Mouse (Mus musculus): ENCODE data around the gene Inpp1. TPM values are rescaled to one million over a fixed set of nuclear protein-coding genes. Genes with fewer than 3 reads are reported as not detected.

Gene Inpp1
- polyA plus RNA-seq, 1 experiment from 2014 or later = 18.3 TPM

- H3K4me1 ChIP-seq = peaks cover 13% of the 10 kb centered on the region
- no peaks in the 10 kb centered on the region for H3K36me3 ChIP-seq (ENCODE audit: poor library complexity, severe bottlenecking)
- H3K4me3 ChIP-seq = peak overlapping the region; percentile 57
- WGBS = 63% methylated on average over 13 of the region's 13 CpGs
- peak overlapping the region; percentile 76 for H3K4me2 ChIP-seq
- H3K27me3 ChIP-seq = no peaks in the 10 kb centered on the region
- peak overlapping the region; percentile 84 for H3K9ac ChIP-seq
- no peaks in the 10 kb centered on the region for H3K9me3 ChIP-seq (replicated peaks)
- ATAC-seq = peak; percentile 25
- no peak overlapping the region for H3K27ac ChIP-seq
Observed at GRCm38 (mm10) chr1:52816232-52816891, 1.1 kb downstream of the Inpp1 start.

- Histone ChIP-seq H3K9ac (no peak overlapping the region), H3K9me3 (replicated peaks) (no peaks in the 10 kb centered on the region), H3K27ac (no peak overlapping the region), H3K4me3 (no peak overlapping the region), H3K4me1 (no peaks in the 10 kb centered on the region), H3K27me3 (no peaks in the 10 kb centered on the region), H3K4me2 (no peak overlapping the region), H3K36me3 (ENCODE audit: poor library complexity, severe bottlenecking) (no peaks in the 10 kb centered on the region)
- no peak for ATAC-seq
- WGBS = 91% methylated on average over 6 of the region's 6 CpGs
Observed at GRCm38 (mm10) chr1:52808456-52808855, 9.0 kb downstream of the Inpp1 start.

- ATAC-seq = no peak
- WGBS = 100% methylated on average over 1 of the region's 1 CpGs
- H3K36me3 ChIP-seq (ENCODE audit: poor library complexity, severe bottlenecking) = no peaks in the 10 kb centered on the region
Observed at GRCm38 (mm10) chr1:52805041-52805440, 12.4 kb downstream of the Inpp1 start.

GRCm38 (mm10) chr1:52802406-52802975 is 15.0 kb downstream of the Inpp1 start:
- H3K9me3 ChIP-seq (replicated peaks) = no peaks in the 10 kb centered on the region
- no peak overlapping the region for H3K4me3 ChIP-seq
- 0 out of 2 replicates have a peak, but pooled peaks cover 3% of the 10 kb centered on the region for H3K4me1 ChIP-seq
- no peaks in the 10 kb centered on the region for H3K27me3 ChIP-seq
- WGBS = 87% methylated on average over 5 of the region's 5 CpGs
- no peak overlapping the region for H3K27ac ChIP-seq
- no peak for ATAC-seq
- H3K9ac ChIP-seq = no peak overlapping the region
- H3K36me3 ChIP-seq (ENCODE audit: poor library complexity, severe bottlenecking) = no peaks in the 10 kb centered on the region
- H3K4me2 ChIP-seq = no peak overlapping the region

More at GRCm38 (mm10) chr1:52805041-52805440, 12.4 kb downstream of the Inpp1 start:
- H3K4me2 ChIP-seq = no peak overlapping the region
- H3K9ac ChIP-seq = no peak overlapping the region
- no peaks in the 10 kb centered on the region for H3K4me1 ChIP-seq
- no peak overlapping the region for H3K27ac ChIP-seq
- H3K4me3 ChIP-seq = no peak overlapping the region
- H3K9me3 ChIP-seq (replicated peaks) = no peaks in the 10 kb centered on the region
- H3K27me3 ChIP-seq = no peaks in the 10 kb centered on the region

- 87% methylated on average over 5 of the region's 5 CpGs for WGBS
- Histone ChIP-seq H3K27ac (no peak overlapping the region), H3K36me3 (ENCODE audit: poor library complexity, severe bottlenecking) (no peaks in the 10 kb centered on the region), H3K9me3 (replicated peaks) (no peaks in the 10 kb centered on the region), H3K27me3 (no peaks in the 10 kb centered on the region), H3K9ac (no peak overlapping the region), H3K4me2 (no peak overlapping the region), H3K4me3 (no peak overlapping the region), H3K4me1 (0 out of 2 replicates have a peak, but pooled peaks cover 3% of the 10 kb centered on the region)
- no peak for ATAC-seq
Observed at GRCm38 (mm10) chr1:52801651-52802050, 15.8 kb downstream of the Inpp1 start.

GRCm38 (mm10) chr1:52800340-52800740 is 17.1 kb downstream of the Inpp1 start:
- Histone ChIP-seq H3K4me1 (0 out of 2 replicates have a peak, but pooled peaks cover 3% of the 10 kb centered on the region), H3K9me3 (replicated peaks) (no peaks in the 10 kb centered on the region), H3K27me3 (no peaks in the 10 kb centered on the region), H3K4me2 (no peak overlapping the region), H3K9ac (no peak overlapping the region), H3K4me3 (no peak overlapping the region), H3K36me3 (ENCODE audit: poor library complexity, severe bottlenecking) (no peaks in the 10 kb centered on the region), H3K27ac (no peak overlapping the region)
- no peak for ATAC-seq
- 78% methylated on average over 3 of the region's 3 CpGs for WGBS

GRCm38 (mm10) chr1:52799772-52800171 is 17.7 kb downstream of the Inpp1 start:
- no peak for ATAC-seq

GRCm38 (mm10) chr1:52799056-52799726 is 18.3 kb downstream of the Inpp1 start:
- H3K4me1 ChIP-seq = 0 out of 2 replicates have a peak, but pooled peaks cover 3% of the 10 kb centered on the region
- peaks cover 4% of the 10 kb centered on the region; the same call in 1 of the 2 replicates for H3K36me3 ChIP-seq (ENCODE audit: poor library complexity, severe bottlenecking)
- no peaks in the 10 kb centered on the region for H3K27me3 ChIP-seq
- no peak overlapping the region for H3K4me2 ChIP-seq
- H3K9me3 ChIP-seq (replicated peaks) = no peaks in the 10 kb centered on the region
- H3K4me3 ChIP-seq = no peak overlapping the region
- 81% methylated on average over 10 of the region's 10 CpGs for WGBS
- no peak for ATAC-seq
- H3K27ac ChIP-seq = no peak overlapping the region
- no peak overlapping the region for H3K9ac ChIP-seq

More at GRCm38 (mm10) chr1:52799772-52800171, 17.7 kb downstream of the Inpp1 start:
- no peaks in the 10 kb centered on the region for H3K36me3 ChIP-seq (ENCODE audit: poor library complexity, severe bottlenecking)
- no peaks in the 10 kb centered on the region for H3K27me3 ChIP-seq
- no peak overlapping the region for H3K4me3 ChIP-seq
- 73% methylated on average over 5 of the region's 5 CpGs for WGBS
- H3K4me1 ChIP-seq = 0 out of 2 replicates have a peak, but pooled peaks cover 3% of the 10 kb centered on the region
- H3K27ac ChIP-seq = no peak overlapping the region
- no peaks in the 10 kb centered on the region for H3K9me3 ChIP-seq (replicated peaks)
- H3K4me2 ChIP-seq = no peak overlapping the region
- H3K9ac ChIP-seq = no peak overlapping the region

- H3K36me3 ChIP-seq (ENCODE audit: poor library complexity, severe bottlenecking) = peaks cover 10% of the 10 kb centered on the region; the same call in 1 of the 2 replicates
- ATAC-seq = no peak
- 0 out of 2 replicates have a peak, but pooled peaks cover 3% of the 10 kb centered on the region for H3K4me1 ChIP-seq
- no peak overlapping the region for H3K27ac ChIP-seq
- WGBS = 92% methylated on average over 2 of the region's 2 CpGs
- H3K4me2 ChIP-seq = no peak overlapping the region
- no peak overlapping the region for H3K4me3 ChIP-seq
- no peak overlapping the region for H3K9ac ChIP-seq
- no peaks in the 10 kb centered on the region for H3K9me3 ChIP-seq (replicated peaks)
- H3K27me3 ChIP-seq = no peaks in the 10 kb centered on the region
Observed at GRCm38 (mm10) chr1:52795927-52796326, 21.6 kb downstream of the Inpp1 start.

GRCm38 (mm10) chr1:52793692-52794091 is 23.8 kb downstream of the Inpp1 start:
- no peak for ATAC-seq
- Histone ChIP-seq H3K9me3 (replicated peaks) (no peaks in the 10 kb centered on the region), H3K27ac (no peak overlapping the region), H3K9ac (no peak overlapping the region), H3K4me1 (no peaks in the 10 kb centered on the region), H3K36me3 (ENCODE audit: poor library complexity, severe bottlenecking) (peaks cover 22% of the 10 kb centered on the region), H3K4me3 (no peak overlapping the region), H3K4me2 (no peak overlapping the region), H3K27me3 (no peaks in the 10 kb centered on the region)
- WGBS = 80% methylated on average over 3 of the region's 3 CpGs

GRCm38 (mm10) chr1:52792701-52793100 is 24.8 kb downstream of the Inpp1 start:
- peaks cover 25% of the 10 kb centered on the region for H3K36me3 ChIP-seq (ENCODE audit: poor library complexity, severe bottlenecking)
- H3K27ac ChIP-seq = no peak overlapping the region
- no peak overlapping the region for H3K4me3 ChIP-seq
- H3K9me3 ChIP-seq (replicated peaks) = no peaks in the 10 kb centered on the region
- H3K9ac ChIP-seq = no peak overlapping the region
- no peaks in the 10 kb centered on the region for H3K27me3 ChIP-seq
- no peak overlapping the region for H3K4me2 ChIP-seq
- ATAC-seq = no peak
- no peaks in the 10 kb centered on the region for H3K4me1 ChIP-seq

- no peaks in the 10 kb centered on the region for H3K27me3 ChIP-seq
- peaks cover 17% of the 10 kb centered on the region for H3K36me3 ChIP-seq (ENCODE audit: poor library complexity, severe bottlenecking)
- H3K9me3 ChIP-seq (replicated peaks) = no peaks in the 10 kb centered on the region
- 95% methylated on average over 1 of the region's 1 CpGs for WGBS
- no peak overlapping the region for H3K4me3 ChIP-seq
- no peaks in the 10 kb centered on the region for H3K4me1 ChIP-seq
- no peak for ATAC-seq
- H3K9ac ChIP-seq = no peak overlapping the region
- H3K4me2 ChIP-seq = no peak overlapping the region
- no peak overlapping the region for H3K27ac ChIP-seq
Observed at GRCm38 (mm10) chr1:52787254-52787653, 30.2 kb downstream of the Inpp1 start.
